Mouse (Mus musculus) urinary bladder, postnatal 36 days (tissue): ENCODE data around the gene Gpr137b.
A peak's percentile ranks its signal among the peaks of the same experiment; 100 is the strongest.
"Not testable (repeated sequence)": the region's sequence is repeated elsewhere in the genome, so short reads cannot be mapped to it uniquely, and the experiment has no call there.

ENCODE experiments used
- DNase-seq, 2 experiments: peaks; one replicate each; pipeline ENCODE4 v3.0.0; 2022; ENCODE audit warnings: low spot score in 2 of 2, mixed read lengths in 1 of 2

Gene Gpr137b

GRCm38 (mm10) chr13:13366371-13366770 lies 27.4 kb downstream of the Gpr137b start:
- DNase-seq = not testable (repeated sequence)

- not testable (repeated sequence) for DNase-seq
Measured at GRCm38 (mm10) chr13:13363536-13363935, 30.3 kb downstream of the Gpr137b start.

- not testable (repeated sequence) for DNase-seq
Measured at GRCm38 (mm10) chr13:13362261-13362660, 31.6 kb downstream of the Gpr137b start.

GRCm38 (mm10) chr13:13360045-13360444 lies 33.8 kb downstream of the Gpr137b start:
- not testable (repeated sequence) for DNase-seq

- not testable (repeated sequence) for DNase-seq
Measured at GRCm38 (mm10) chr13:13358602-13359001, 35.2 kb downstream of the Gpr137b start.

GRCm38 (mm10) chr13:13358097-13358496 lies 35.7 kb downstream of the Gpr137b start:
- not testable (repeated sequence) for DNase-seq

GRCm38 (mm10) chr13:13352113-13352512 lies 41.7 kb downstream of the Gpr137b start:
- not testable (repeated sequence) for DNase-seq

GRCm38 (mm10) chr13:13350681-13351080 lies 43.1 kb downstream of the Gpr137b start:
- not testable (repeated sequence) for DNase-seq

GRCm38 (mm10) chr13:13349288-13349687 lies 44.5 kb downstream of the Gpr137b start:
- DNase-seq = peak; percentile 32 to 66

GRCm38 (mm10) chr13:13347634-13348412 lies 46.0 kb downstream of the Gpr137b start:
- not testable (repeated sequence) for DNase-seq

GRCm38 (mm10) chr13:13337361-13337760 lies 56.5 kb downstream of the Gpr137b start:
- DNase-seq = not testable (repeated sequence)

GRCm38 (mm10) chr13:13328876-13329275 lies 64.9 kb downstream of the Gpr137b start:
- DNase-seq = peak; percentile 37 to 41
